Mouse (Mus musculus) spleen, postnatal 36 days (tissue): ENCODE data around the gene Dnpep.
A peak's percentile ranks its signal among the peaks of the same experiment; 100 is the strongest.

Source experiments
- DNase-seq, 2 experiments: peaks; one replicate each; pipeline ENCODE4 v3.0.0; 2022; ENCODE audit warnings: low spot score in 2 of 2, mixed read lengths in 1 of 2

Dnpep gene

DNA sequence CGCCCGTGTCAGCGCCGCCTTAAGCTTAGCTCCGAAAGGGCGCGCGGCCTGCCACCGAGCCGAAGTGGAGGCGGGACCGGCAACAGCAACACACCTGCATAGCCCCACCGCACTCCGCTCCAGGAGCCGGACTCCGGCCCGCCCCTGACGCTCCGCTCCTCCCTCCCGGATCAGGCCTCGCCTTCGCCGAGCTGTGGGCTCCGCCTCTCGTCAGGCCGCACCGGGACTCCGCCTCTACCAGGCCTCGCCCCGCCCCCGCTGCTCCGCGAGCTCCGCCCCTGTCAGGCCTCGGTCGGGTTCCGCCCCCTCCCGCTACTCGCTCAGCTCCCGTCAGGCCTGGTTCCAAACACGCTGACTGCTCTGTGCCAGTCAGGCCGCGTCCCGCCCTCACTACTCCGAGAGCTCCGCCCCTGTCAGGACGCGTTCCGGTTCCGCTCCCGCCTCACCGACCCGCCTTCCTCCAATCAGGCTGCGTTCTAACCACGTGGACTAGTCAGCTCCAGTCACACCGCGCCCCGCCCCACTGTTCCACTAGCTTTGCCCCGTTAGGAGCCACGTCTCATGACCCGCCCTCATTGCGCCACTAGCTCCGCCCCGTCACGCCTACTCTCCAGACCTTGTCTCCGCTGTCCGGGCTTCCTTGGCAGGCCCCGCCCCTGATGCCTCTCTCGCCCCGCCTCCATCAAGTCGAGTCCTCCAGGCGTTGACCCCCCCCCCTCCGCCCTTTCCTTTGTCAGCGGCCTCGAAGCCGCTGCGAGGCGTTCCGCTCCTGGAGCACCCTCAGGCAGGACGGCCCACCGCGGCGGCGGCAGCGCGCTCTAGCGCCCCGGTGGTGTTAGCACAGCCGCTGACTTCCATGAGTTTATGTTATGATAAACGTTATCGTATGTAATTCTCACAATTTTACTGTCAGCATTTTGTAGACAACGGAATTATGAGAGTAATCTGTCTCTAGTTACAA, at the start of gene Dnpep:
Dnpep (minus strand) TSS at position 750 of the 961 bp plus-strand sequence.
- peak; percentile 100 for DNase-seq

DNA sequence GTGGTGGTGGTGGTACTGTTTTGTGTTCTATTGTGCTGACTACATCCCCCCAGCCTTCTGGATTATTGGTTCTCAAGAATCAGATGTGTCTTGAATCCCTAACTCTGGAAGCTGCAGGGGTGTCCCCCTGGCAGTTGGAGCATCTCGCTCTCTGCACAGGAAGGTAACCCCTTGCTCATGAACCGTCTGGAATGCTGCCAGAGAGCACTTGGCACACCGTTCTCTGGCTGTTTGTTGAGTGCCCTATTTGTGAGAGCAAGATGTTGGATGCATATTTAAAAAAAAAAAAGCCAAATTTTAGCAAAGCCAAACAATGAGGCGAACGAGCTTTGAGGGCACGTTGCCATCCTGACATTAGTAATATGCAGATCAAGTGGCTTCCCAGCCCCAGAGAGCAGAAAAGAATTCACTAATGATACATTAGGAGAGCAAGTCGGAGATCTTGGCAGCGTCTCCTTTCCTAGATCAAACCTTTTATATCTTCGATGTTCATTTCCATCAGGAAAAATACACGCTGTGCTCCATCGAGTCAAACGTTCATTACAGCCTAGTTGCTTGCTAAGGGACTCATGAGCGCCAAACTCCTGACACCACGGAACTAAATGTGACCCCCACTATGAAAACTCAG, 47.8 kb upstream of the Dnpep start:
- DNase-seq, result no peak

DNA sequence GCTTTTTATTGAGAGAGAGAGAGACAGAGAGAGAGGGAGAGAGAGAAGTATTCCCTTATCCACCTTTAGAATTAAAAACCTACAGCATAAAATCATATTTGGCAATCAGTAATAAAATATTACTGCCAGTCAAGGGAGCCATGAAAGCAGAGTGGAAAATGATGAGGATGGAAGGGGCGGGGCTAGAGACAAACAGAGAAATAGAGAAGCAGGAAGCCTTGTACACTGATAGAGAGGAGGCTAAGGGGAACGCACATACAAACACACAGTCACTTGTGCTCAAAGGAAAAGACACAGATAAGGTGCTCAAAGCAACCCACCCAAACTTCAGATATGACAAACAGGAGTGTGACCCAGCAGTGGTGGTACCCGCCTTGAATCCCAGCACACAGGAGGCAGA, 46.1 kb upstream of the Dnpep start:
- DNase-seq, result no peak

DNA sequence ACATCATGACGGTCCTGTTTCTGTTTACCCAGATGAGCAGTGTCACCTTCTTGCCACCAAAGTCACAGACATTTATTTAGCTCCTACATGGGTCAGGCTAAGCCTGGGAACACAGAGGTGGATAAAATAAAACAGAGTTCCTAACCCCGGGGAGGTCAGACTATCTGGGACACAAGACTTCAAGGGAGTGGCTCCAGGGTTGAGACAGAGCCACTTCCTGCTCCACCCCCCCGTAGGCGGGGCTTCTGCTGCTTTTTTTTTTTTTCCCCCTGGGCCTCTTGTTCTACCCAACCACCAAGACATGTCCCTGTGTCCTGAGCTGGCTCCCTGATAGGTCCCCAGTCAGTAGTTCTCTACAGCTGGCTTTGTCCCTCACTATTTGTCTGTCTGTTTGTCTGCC, 44.0 kb upstream of the Dnpep start:
- DNase-seq, result no peak

DNA sequence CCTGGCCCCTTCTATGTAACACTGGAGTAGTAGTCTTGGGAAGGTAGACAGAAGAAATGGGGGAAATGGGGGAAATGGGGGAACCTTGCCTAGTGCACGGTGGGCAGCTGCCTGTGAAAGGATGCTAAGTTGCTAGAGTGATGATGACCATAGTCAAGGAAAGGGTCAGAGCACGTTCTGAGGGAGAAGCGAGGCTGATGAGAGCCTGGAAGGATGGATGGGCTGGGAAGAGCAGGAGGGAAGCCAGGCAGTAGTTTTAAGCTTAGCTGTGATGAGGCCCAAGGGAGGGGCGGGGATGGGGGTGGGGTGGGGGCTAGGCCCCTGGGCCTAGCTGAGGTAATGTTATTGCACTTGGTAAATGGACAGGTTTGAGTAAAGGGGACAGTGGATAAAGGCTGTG, 43.3 kb upstream of the Dnpep start:
- DNase-seq, result no peak

DNA sequence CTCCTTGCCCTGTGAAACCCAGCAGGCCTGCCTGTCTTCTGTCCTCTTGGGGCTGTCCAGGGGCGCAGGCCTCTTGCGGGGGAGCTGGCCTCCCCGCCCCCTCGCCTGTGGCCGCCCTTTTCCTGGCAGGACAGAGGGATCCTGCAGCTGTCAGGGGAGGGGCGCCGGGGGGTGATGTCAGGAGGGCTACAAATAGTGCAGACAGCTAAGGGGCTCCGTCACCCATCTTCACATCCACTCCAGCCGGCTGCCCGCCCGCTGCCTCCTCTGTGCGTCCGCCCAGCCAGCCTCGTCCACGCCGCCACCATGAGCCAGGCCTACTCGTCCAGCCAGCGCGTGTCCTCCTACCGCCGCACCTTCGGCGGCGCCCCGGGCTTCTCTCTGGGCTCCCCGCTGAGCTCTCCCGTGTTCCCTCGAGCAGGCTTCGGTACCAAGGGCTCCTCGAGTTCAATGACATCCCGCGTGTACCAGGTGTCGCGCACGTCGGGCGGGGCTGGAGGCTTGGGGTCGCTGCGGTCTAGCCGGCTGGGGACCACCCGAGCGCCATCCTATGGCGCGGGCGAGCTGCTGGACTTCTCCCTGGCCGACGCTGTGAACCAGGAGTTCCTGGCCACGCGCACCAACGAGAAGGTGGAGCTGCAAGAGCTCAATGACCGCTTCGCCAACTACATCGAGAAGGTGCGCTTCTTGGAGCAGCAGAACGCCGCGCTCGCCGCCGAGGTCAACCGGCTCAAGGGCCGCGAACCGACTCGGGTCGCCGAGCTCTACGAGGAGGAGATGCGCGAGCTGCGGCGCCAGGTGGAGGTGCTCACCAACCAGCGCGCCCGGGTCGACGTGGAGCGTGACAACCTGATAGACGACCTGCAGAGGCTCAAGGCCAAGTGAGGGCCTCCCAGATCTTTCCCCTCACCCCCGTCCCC, 42.6 kb upstream of the Dnpep start, which contains the start of gene Des:
Des (plus strand) TSS at position 218 of the 920 bp plus-strand sequence.
- peak in 1 of 2 experiments; percentile 17 for DNase-seq

DNA sequence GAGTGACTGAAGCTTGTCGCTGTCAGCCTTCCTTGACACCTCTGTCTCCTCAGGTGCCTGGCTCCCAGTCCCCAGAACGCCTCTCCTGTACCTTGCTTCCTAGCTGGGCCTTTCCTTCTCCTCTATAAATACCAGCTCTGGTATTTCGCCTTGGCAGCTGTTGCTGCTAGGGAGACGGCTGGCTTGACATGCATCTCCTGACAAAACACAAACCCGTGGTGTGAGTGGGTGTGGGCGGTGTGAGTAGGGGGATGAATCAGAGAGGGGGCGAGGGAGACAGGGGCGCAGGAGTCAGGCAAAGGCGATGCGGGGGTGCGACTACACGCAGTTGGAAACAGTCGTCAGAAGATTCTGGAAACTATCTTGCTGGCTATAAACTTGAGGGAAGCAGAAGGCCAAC, 41.6 kb upstream of the Dnpep start:
- DNase-seq, result no peak

DNA sequence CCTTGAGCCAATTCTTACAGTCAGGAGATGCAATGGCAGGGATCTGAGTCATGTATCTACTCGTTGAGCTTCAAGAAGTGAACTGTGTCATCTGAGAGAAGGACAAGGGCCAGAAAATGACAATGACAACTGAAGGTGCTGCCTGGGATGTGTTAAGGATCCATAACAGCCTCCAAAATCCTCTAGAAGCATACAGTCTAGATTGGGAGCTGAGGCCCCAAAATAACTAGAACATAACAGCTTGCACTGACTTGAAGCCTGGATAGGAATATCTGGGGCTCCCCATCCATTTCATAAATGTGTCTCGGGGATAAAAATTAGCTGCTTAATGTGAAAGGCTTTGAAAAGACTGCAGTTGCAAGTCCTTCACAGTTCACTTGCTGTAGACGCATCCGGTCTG, 40.2 kb upstream of the Dnpep start:
- no peak for DNase-seq

DNA sequence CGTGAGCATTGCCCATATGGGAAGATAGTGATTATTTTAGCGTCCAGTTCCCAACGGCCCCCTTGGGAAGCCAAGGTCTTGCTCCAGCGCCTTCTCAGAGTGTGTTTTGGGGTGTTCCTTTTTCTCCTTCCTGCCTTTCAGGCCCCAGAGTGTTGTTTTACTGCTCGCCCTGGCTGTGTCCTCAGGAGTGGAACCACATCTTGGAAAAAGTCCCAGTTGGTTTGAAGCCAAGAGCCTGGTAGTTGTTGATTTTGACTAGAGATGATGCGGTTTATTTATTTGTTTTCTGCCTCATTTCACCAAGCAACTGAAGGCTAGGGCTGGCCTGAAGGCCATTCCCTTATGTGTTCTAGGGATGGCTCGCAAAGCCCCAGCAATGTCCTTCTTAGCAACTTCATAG, 39.5 kb upstream of the Dnpep start:
- no peak for DNase-seq

DNA sequence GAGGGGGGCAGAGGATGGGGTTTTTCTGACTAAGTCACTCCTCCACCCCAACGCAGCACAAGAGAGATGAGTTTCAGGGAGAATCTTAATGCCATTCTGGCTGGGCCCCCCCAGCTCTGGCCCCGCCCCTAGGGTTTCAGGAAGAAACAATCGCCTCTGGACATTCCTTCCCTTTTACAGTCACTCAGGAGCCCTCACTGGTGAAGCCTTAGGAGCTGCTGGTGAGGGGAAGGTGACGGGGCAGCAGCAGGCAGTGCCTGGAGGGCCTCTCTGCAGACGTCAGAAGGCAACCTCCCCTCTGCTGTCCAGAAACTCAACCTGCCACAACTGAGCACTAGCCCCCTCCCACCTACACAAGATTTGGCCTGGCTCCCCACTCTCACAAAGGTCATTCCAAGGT, 31.5 kb upstream of the Dnpep start:
- DNase-seq, result no peak

DNA sequence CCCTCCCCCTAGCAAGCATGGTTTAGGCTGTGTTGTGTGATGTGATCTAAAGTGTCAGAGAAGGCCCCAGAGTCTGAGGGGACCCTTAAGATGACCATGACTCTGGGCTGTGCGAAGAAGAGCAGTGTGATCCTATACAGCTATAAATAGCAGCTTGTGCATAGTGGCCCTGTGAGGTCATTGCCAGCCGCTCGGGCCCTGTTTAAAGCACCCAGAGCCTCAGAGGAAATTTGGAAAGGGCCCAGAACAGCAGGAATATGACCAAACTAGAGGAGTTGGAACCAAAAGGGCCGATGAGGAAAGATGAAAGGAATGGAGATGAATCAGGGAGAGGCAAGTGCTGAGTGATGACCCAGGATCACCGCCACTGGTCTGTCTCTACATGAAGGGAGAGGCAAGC, 29.5 kb upstream of the Dnpep start:
- no peak for DNase-seq

DNA sequence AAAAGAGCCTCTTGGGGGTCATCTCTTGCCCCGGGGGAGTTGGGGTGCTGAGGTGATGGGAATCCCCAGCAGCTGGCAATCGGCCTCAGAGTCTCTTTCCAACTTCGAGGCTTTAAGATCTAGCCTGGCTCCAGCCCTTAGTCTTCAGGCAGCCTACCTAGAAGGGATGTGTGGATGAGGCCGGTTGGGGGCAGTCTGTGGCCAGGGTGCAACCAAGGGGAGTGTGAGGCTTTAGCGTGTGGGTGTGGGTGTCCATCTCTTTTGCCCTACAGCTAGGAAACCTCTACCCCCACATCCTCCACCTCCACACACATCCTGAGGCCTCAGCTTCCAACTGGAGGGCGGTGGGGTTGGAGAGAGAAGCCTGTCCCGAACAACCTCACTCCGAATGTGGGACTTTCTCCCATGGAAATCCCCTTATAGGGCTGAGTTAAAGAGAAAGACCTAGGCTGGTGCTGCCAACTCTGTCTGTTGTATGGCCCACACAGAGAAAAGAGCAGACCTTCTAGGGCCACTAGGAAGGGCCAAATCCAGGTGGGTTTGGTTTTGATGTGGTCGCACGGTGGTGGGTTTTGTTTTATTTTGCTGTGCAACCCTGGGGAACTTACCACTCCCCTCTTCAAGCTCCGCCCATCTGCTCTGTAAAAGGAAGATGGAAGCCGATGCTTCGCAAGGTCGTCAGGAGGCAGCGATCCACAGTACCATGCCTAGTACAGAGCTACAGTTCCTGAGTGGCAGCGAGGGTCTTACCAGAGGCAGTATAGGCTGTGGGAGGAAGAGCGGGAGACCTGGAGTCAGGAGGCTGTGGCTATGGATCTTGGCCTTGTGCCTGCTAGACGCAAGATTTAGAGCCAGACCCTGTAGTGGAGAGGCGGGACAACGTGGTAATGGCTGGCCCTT, 27.5 kb upstream of the Dnpep start:
- no peak for DNase-seq

DNA sequence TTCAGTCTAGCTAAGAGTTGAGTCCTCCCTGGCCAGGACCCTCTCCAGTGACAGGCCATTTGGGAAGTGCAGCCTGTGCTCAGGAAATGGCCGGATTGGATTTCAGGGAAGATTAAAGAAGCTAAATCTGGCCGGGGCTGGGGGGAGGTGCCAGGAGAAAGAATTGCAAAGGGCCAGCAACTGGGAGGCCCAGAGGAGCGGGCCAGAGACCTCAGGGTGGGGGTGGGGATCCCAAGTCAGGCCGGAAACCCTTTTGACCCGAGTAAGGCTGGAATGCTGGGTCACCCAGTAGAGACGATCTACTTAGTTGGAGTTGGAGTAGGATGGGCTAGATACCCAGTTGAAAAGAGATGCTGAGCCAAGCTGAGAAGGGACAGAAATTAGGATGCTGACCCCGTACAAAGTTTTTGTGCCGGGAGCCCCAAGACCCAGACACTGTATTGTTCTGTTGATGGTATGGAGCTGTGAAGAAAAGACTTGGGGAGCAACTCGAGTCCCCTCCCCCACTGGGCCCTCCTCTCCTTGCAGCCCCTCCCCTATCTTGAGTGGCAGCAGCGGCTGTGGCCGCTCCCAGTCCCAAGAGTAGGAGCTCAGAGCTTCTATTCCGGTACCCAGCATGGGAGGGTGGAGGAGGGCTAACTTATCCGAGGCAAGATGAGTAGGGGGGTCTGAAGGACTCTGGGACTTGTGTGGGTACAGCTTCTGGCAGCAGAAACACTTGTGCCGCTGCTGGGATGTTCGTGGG, 26.7 kb upstream of the Dnpep start:
- DNase-seq, result no peak

DNA sequence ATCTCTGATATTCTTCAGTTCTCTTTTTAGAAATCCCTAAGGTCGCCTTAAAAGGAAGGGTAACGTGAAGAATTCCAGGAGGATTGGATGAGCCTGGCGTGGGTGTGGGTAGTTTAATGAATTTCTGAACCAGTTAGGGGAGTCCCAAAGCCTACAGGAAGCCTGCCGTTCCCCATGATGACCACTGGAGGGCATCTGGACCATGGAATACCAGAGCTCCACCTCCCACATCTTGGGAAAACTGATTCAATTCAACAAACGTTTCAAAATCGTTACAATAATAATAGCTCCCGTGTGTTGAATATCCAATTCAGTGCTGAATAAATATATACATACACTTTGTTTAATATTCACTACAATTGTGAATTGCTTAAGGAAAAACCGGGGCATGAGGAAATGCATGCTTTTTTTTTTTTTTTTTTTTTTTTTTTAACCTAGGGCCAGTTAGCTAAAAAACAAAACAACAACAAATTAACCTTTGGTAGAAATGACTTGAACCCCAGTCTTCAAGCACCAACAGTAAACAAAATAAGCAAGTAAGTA, 25.2 kb upstream of the Dnpep start:
- DNase-seq, result peak in 1 of 2 experiments; percentile 21

DNA sequence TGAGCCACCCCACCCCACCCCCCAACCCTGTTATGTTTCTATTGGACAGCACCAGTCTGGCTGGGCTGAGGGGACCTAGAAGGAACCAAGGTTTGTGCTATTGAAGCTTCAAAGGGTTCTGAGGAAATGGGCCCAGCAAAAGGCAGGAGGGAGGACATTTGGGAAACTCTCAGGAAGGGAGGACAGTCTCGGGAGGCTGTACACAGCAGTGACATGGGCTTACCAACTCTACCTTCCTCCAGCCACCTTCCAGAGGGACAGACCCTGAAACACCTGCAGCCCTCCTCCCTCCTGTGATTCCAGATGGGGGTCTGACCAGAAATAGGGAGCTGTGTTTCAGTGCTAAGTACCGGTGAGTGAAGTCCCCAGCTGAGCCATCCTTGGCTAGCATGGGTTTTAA, 22.7 kb upstream of the Dnpep start:
- no peak for DNase-seq

DNA sequence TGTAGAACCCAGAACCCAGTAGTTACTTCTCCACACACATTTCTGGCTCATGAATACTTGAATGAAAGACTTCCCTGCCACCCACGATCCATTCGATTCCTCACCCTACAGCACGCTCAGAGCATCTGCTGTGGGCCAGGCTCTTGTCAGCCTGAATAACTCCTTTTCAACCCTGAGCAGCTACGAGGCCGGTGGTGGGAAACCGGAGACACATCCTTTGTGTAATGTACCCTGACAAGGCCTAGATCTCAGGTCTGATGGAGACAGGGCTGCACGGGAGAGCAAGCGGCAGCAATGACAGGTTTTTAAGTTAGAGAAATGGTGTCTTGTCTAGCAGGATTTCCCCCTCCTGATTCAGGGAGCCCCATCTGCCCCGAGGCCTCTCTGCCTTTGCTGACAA, 21.5 kb upstream of the Dnpep start:
- no peak for DNase-seq

DNA sequence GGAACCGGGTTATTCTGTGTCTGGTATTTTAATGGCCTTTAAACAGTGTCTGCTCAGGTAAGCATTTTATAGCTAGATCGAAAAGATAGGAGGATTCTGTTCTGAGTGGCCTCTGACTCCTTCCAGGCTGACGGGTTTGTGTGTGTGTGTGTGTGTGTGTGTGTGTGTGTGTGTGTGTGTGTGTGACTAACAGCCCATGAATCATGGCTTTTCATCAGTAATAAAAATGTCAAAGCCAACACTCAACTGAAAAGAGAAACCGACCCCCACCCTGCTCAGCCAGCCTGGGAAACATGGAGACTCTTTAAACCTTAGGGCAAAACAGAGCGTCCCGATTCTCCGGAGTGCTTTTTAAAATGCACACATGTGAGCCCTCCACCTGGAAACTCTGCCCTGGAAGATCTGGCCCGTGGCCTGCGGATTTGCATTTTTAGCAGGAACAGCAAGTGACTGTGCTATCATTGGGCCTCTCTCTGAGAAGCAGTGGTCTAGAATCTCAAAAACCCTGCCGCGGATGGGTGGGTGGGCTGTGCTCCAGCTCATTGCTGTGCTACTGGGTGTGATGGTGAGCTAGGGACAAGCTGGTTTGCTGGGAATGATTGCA, 20.4 kb upstream of the Dnpep start:
- no peak for DNase-seq

DNA sequence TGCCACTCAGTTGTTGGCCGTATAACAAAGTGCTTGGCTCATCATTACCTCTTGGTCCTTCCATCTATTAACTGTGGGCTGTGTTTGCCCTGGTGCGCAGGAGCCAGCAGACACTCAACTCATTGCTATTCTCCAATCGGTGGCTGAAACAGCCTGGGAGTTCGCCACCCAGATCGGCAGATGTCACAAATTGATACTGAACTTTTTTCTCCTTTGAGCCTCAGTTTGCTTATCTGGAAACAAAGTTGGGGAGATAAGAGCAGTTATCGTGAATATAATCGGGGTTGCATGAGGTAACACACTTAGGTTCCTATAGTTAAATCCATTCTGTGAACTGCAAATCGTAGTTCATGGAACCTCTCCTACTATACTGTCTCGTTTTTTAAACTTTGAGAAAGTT, 19.3 kb upstream of the Dnpep start:
- DNase-seq, result no peak

DNA sequence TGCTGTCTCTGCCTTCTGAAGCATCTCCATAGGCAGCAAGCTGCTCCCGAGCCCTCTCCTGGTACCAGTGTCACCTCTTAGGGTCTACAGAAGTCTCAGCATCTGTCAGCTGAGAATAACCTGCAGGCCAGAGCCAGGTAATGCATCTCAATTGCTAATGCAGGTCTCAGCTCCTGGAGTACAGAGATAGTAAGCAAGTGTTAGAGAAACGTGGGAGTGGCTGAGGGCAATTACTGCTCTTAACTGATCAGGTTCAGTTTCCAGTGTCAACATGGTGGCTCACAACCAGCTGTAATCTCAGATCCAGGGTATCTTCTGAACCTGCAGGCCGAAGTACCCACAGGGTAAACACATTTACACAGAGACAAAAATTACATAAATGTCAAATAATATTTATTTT, 18.7 kb upstream of the Dnpep start:
- DNase-seq, result no peak

DNA sequence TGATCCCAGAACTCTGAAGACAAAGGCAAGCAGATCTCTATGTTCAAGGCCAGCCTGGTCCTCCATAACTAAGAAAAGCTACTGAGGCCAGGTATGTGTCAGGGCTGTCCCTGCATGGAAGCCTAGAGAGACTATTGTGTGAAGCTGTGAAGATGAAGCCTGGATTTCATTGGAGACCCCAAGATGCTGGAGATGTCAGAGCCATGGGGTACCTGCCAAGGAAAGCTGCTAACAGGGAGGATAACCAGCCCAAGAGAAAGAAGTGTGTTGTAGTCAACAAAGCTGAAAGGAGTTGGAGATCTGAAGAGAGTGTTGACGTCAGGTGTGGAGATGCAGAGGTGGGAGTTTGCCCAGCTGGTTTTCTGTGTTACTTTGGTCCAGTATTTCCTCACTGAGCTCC, 13.5 kb upstream of the Dnpep start:
- no peak for DNase-seq
